Mouse (Mus musculus): ENCODE measurements around the gene Trp63. TPM values are rescaled to one million over a fixed set of nuclear protein-coding genes. Genes with fewer than 3 reads are reported as not detected.

Trp63 gene
- polyA plus RNA-seq, 1 experiment from 2014 or later: 0.21 TPM

- H3K4me3 ChIP-seq: no peak overlapping the region
- 95% methylated on average over 13 of the region's 13 CpGs for WGBS
- no peak overlapping the region for H3K27ac ChIP-seq
Measured at GRCm38 (mm10) chr16:25843625-25844024, 160.1 kb downstream of the Trp63 start.

GRCm38 (mm10) chr16:25846611-25847010, 163.0 kb downstream of the Trp63 start:
- Histone ChIP-seq H3K27me3 (no peaks in the 10 kb centered on the region), H3K9ac (no peak overlapping the region), H3K9me3 (no peaks in the 10 kb centered on the region), H3K4me2 (no peak overlapping the region), H3K27ac (no peak overlapping the region), H3K4me1 (replicated peaks) (no peaks in the 10 kb centered on the region), H3K4me3 (no peak overlapping the region), H3K36me3 (no peaks in the 10 kb centered on the region)
- WGBS: 95% methylated on average over 5 of the region's 5 CpGs
- ATAC-seq (ENCODE audit: low FRiP score): no peak

More at GRCm38 (mm10) chr16:25843625-25844024, 160.1 kb downstream of the Trp63 start:
- Histone ChIP-seq H3K4me1 (replicated peaks) (no peaks in the 10 kb centered on the region), H3K27me3 (no peaks in the 10 kb centered on the region), H3K36me3 (no peaks in the 10 kb centered on the region), H3K9me3 (no peaks in the 10 kb centered on the region), H3K4me2 (no peak overlapping the region), H3K9ac (no peak overlapping the region)
- ATAC-seq (ENCODE audit: low FRiP score): no peak

GRCm38 (mm10) chr16:25848474-25848873, 164.9 kb downstream of the Trp63 start:
- Histone ChIP-seq H3K27ac (no peak overlapping the region), H3K9ac (no peak overlapping the region), H3K4me1 (replicated peaks) (no peaks in the 10 kb centered on the region), H3K4me3 (no peak overlapping the region), H3K9me3 (no peaks in the 10 kb centered on the region), H3K4me2 (no peak overlapping the region), H3K36me3 (no peaks in the 10 kb centered on the region), H3K27me3 (no peaks in the 10 kb centered on the region)
- 73% methylated on average over 2 of the region's 2 CpGs for WGBS
- no peak for ATAC-seq (ENCODE audit: low FRiP score)

GRCm38 (mm10) chr16:25849593-25850464, 166.3 kb downstream of the Trp63 start:
- H3K36me3 ChIP-seq: no peaks in the 10 kb centered on the region
- H3K9ac ChIP-seq: no peak overlapping the region
- no peaks in the 10 kb centered on the region for H3K4me1 ChIP-seq (replicated peaks)
- no peak overlapping the region for H3K4me2 ChIP-seq
- no peak overlapping the region for H3K4me3 ChIP-seq
- 82% methylated on average over 13 of the region's 13 CpGs for WGBS
- no peaks in the 10 kb centered on the region for H3K27me3 ChIP-seq
- no peak overlapping the region for H3K27ac ChIP-seq
- no peak for ATAC-seq (ENCODE audit: low FRiP score)
- no peaks in the 10 kb centered on the region for H3K9me3 ChIP-seq

- H3K4me2 ChIP-seq: no peak overlapping the region
- no peaks in the 10 kb centered on the region for H3K9me3 ChIP-seq
- H3K27ac ChIP-seq: no peak overlapping the region
- H3K4me1 ChIP-seq (replicated peaks): 0 out of 2 replicates have a peak, but pooled peaks cover 4% of the 10 kb centered on the region
- H3K4me3 ChIP-seq: no peak overlapping the region
- H3K36me3 ChIP-seq: no peaks in the 10 kb centered on the region
- 92% methylated on average over 8 of the region's 8 CpGs for WGBS
- no peak overlapping the region for H3K9ac ChIP-seq
- no peaks in the 10 kb centered on the region for H3K27me3 ChIP-seq
- ATAC-seq (ENCODE audit: low FRiP score): no peak
Measured at GRCm38 (mm10) chr16:25860731-25861505, 177.4 kb downstream of the Trp63 start.

- H3K9me3 ChIP-seq: no peaks in the 10 kb centered on the region
- no peak overlapping the region for H3K4me3 ChIP-seq
- no peak overlapping the region for H3K9ac ChIP-seq
- WGBS: 59% methylated on average over 7 of the region's 7 CpGs
- H3K27me3 ChIP-seq: no peaks in the 10 kb centered on the region
- H3K36me3 ChIP-seq: no peaks in the 10 kb centered on the region
- ATAC-seq (ENCODE audit: low FRiP score): no peak
- H3K4me2 ChIP-seq: no peak overlapping the region
- 0 out of 2 replicates have a peak, but pooled peaks cover 4% of the 10 kb centered on the region for H3K4me1 ChIP-seq (replicated peaks)
- H3K27ac ChIP-seq: no peak overlapping the region
Measured at GRCm38 (mm10) chr16:25865096-25865869, 181.7 kb downstream of the Trp63 start.

- Histone ChIP-seq H3K27ac (no peak overlapping the region), H3K4me2 (no peak overlapping the region), H3K27me3 (no peaks in the 10 kb centered on the region), H3K9me3 (no peaks in the 10 kb centered on the region), H3K9ac (no peak overlapping the region), H3K4me1 (replicated peaks) (no peaks in the 10 kb centered on the region), H3K4me3 (no peak overlapping the region), H3K36me3 (no peaks in the 10 kb centered on the region)
- 92% methylated on average over 1 of the region's 1 CpGs for WGBS
- ATAC-seq (ENCODE audit: low FRiP score): no peak
Measured at GRCm38 (mm10) chr16:25871503-25871902, 187.9 kb downstream of the Trp63 start.

GRCm38 (mm10) chr16:25875681-25876080, 192.1 kb downstream of the Trp63 start:
- no peaks in the 10 kb centered on the region for H3K9me3 ChIP-seq
- no peak for ATAC-seq (ENCODE audit: low FRiP score)
- no peak overlapping the region for H3K27ac ChIP-seq
- no peaks in the 10 kb centered on the region for H3K36me3 ChIP-seq
- no peak overlapping the region for H3K4me3 ChIP-seq
- H3K4me2 ChIP-seq: no peak overlapping the region
- 94% methylated on average over 2 of the region's 2 CpGs for WGBS
- no peak overlapping the region for H3K9ac ChIP-seq
- H3K4me1 ChIP-seq (replicated peaks): no peaks in the 10 kb centered on the region
- H3K27me3 ChIP-seq: no peaks in the 10 kb centered on the region

GRCm38 (mm10) chr16:25877416-25877965, 193.9 kb downstream of the Trp63 start:
- WGBS: 82% methylated on average over 7 of the region's 7 CpGs
- Histone ChIP-seq H3K4me3 (no peak overlapping the region), H3K9me3 (no peaks in the 10 kb centered on the region), H3K4me1 (replicated peaks) (no peaks in the 10 kb centered on the region), H3K27me3 (no peaks in the 10 kb centered on the region), H3K36me3 (no peaks in the 10 kb centered on the region), H3K9ac (no peak overlapping the region), H3K4me2 (no peak overlapping the region), H3K27ac (no peak overlapping the region)
- ATAC-seq (ENCODE audit: low FRiP score): no peak

GRCm38 (mm10) chr16:25878116-25878515, 194.6 kb downstream of the Trp63 start:
- Histone ChIP-seq H3K4me2 (no peak overlapping the region), H3K27me3 (no peaks in the 10 kb centered on the region), H3K9ac (no peak overlapping the region), H3K9me3 (no peaks in the 10 kb centered on the region), H3K36me3 (no peaks in the 10 kb centered on the region), H3K4me3 (no peak overlapping the region), H3K27ac (no peak overlapping the region), H3K4me1 (replicated peaks) (no peaks in the 10 kb centered on the region)
- ATAC-seq (ENCODE audit: low FRiP score): no peak

- 90% methylated on average over 4 of the region's 4 CpGs for WGBS
- Histone ChIP-seq H3K9ac (no peak overlapping the region), H3K9me3 (no peaks in the 10 kb centered on the region), H3K4me2 (no peak overlapping the region), H3K27ac (no peak overlapping the region), H3K36me3 (no peaks in the 10 kb centered on the region), H3K4me1 (replicated peaks) (0 out of 2 replicates have a peak, but pooled peaks cover 4% of the 10 kb centered on the region), H3K27me3 (no peaks in the 10 kb centered on the region), H3K4me3 (no peak overlapping the region)
- no peak for ATAC-seq (ENCODE audit: low FRiP score)
Measured at GRCm38 (mm10) chr16:25899071-25899470, 215.5 kb downstream of the Trp63 start.

- Histone ChIP-seq H3K9ac (no peak overlapping the region), H3K9me3 (no peaks in the 10 kb centered on the region), H3K27ac (no peak overlapping the region), H3K4me3 (no peak overlapping the region), H3K4me1 (replicated peaks) (0 out of 2 replicates have a peak, but pooled peaks cover 4% of the 10 kb centered on the region), H3K36me3 (no peaks in the 10 kb centered on the region), H3K4me2 (no peak overlapping the region), H3K27me3 (no peaks in the 10 kb centered on the region)
- 83% methylated on average over 2 of the region's 2 CpGs for WGBS
- no peak for ATAC-seq (ENCODE audit: low FRiP score)
Measured at GRCm38 (mm10) chr16:25899657-25900056, 216.1 kb downstream of the Trp63 start.
